Mouse (Mus musculus) bone marrow macrophage, adult 2 months (primary cell): ENCODE results near the gene Ankfy1.

Experiments
- CTCF ChIP-seq: IDR thresholded peaks from 2 replicates; pipeline ENCODE4 v1.5.1; 2012; ENCODE audit warnings: low read depth, mild to moderate bottlenecking, low read length, moderate library complexity
- POLR2A ChIP-seq: IDR thresholded peaks from 2 replicates; pipeline ENCODE4 v1.6.1; 2012; ENCODE audit warnings: mild to moderate bottlenecking, low read depth, low read length, borderline replicate concordance

DNA sequence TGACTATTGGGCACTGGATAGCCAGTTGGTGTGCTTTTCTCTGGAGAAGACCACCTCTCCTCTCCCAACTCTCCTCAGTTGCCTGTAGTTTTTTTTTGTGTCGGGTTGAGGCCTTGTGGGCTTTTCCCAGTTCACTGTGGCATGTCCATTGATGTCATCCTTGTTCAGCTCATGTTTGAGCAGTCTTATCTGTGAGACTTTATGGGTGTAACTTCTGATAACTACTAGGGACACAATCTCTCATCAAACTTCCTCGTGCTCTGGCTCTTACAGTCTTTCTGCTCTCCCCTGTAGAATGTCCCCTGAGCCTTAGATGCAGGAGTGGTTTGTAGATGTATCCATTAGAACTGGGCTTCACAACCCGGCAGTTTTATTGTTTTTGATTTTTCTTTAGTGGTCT lies 5.2 kb downstream of the Ankfy1 start:
- TF ChIP-seq POLR2A (no peak), CTCF (no peak)
